Mouse (Mus musculus) splenic B cell, adult 2 months (primary cell): ENCODE data around the gene Gm15217.

Experiments used
- DNase-seq: peaks from one replicate; pipeline ENCODE4 v3.0.0-alpha.2; 2011; ENCODE audit warnings: low read depth, low spot score
- H3K27me3 ChIP-seq: 2 replicates; pipeline ENCODE4 v1.6.1; 2012; ENCODE audit warnings: mild to moderate bottlenecking, low read length, moderate library complexity, mixed read lengths; ENCODE audit not compliant: control insufficient read depth, poor library complexity, insufficient read depth, severe bottlenecking
- H3K36me3 ChIP-seq: 2 replicates; pipeline ENCODE4 v1.6.1; 2012; ENCODE audit warnings: mild to moderate bottlenecking, low read length, moderate library complexity, mixed read lengths; ENCODE audit not compliant: control insufficient read depth, poor library complexity, insufficient read depth, severe bottlenecking

Gene Gm15217

DNA sequence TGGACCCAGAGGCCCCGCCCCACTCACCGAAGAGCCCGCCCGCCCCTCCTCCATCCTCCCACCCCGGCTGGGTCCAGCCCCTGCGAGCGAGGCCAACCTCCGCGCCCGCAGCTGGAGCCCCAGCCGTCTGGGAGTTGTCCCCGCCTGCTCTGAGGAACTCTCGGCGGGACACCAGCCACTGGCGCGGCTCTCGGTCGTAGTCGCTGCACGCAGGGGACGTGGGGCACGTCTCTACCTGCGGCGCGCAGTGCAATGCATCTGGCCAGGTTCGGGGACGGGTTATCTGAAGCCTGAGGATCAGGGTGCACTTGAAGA lies 8.1 kb downstream of the Gm15217 start:
- no peaks in the 10 kb centered on the region; the same call in 1 of the 2 replicates for H3K27me3 ChIP-seq
- no peaks in the 10 kb centered on the region for H3K36me3 ChIP-seq
- no peak for DNase-seq

DNA sequence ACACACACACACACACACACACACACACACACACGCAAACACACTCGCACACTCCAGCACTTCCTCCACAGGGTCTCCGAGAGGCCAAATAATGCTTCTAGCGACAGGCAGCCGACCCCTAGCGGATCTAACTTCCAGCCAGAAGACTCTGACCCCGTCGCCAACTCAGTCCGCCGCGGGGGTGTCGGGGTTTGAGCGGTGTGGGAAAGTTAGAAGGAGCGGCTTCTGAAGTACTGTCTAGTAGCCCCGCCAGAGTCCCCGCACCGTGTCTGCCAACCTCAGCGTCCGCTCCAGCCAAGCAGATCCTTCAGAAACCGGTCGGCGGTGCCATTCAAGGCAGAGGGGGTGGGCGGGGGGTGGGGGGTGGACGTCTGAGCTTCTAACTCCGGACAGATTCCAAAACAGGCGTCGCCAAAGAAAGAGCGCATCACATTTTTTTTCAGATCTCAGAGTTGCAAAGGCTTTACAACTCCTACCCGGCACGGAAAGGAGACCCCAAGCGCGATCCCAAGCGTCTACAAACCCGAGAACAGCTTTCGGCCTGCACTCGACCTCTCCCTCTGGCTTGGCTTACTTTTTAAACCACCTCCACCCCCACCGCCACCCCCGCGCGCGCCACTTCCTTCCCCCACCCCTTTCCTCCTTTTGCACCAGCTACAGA lies 8.7 kb downstream of the Gm15217 start:
- Histone ChIP-seq H3K36me3 (no peaks in the 10 kb centered on the region), H3K27me3 (no peaks in the 10 kb centered on the region; the same call in 1 of the 2 replicates)
- DNase-seq, result no peak

DNA sequence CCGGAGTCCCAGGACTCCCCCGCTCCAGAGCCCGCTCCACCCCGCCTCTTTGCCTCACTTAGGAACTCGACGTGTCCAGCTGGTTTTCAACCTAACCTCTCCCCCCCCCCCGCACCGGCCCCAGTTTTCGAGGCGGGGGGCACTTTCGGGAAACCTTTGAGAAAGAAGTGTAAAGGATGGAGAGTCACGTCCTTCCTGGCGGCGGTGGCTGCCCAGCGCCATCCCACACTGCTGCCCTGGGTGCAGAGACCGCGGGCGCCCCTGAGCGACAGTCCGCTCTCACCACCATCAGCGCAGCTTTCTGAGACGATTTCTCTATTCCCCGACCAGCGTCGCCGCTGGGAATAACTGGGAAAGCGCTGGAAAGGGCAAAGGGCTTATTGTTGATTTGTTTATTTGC lies 9.4 kb downstream of the Gm15217 start:
- Histone ChIP-seq H3K27me3 (no peaks in the 10 kb centered on the region; the same call in 1 of the 2 replicates), H3K36me3 (no peaks in the 10 kb centered on the region)
- no peak for DNase-seq

DNA sequence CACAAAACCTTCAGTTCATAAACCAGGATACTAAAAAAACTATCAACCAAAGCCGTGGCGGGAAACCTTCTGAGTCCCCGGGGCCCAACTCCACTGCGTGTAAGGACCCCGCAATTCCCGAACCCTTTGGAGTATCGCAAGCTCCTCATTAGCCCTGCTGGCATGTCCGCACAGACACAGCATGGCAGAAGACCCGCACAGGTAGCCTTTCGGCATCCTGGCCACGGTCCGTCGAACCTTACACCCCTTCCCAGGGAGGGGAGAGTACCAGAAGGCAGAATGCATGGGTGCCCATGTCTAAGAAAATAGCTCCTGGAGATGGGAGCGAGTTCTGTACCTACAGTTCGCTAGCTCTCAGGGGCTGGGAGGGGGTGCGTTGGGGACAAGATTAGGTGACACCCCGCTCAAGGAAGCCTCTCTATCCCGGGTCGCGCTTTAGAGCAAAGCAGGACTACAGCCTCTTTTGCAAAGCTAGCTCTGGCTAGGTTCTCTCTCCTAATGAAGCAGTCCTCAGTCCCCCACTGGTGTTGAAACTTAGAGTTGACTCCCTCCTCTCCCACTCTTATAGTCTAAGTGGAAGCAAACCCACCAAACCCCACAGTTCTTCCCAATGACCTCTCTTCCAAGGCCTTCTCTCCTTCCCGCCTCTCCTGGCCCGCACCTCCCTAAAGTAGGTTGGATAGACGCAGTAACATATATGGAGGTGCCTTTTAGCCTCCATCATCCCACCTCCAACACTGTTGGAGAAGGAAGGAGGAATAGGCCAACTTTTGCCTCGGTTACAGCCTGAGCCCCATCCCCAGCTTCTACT lies 10.4 kb downstream of the Gm15217 start:
- Histone ChIP-seq H3K36me3 (no peaks in the 10 kb centered on the region), H3K27me3 (no peaks in the 10 kb centered on the region; the same call in 1 of the 2 replicates)
- DNase-seq, result no peak

DNA sequence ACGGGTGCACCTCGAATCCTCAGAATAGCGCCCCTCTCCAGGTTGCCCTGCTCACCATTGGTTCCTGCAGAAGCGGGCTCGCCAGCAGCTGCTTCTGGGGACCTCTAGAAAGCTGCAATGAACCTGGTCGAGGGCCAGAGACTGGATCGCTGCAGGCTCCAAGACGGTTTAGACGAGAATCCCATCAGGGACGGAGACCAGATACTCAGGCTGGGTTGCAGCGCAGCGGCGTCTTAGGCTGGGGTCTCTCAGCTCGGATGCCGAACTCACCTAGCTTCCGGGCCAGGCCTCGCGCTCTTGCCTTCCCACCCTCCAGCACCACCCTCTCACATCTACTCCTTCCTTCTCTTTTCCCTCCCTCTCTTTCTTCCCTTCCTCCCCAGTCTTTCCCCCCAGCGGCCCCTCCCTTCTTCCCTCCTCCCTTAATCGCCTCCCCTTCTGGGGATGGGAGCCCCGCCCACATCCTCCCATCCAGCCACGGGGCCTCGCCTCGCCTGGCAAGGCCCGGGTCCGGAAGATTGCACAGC lies 11.1 kb downstream of the Gm15217 start, which contains the start of gene Bmp4:
Gene Bmp4 (minus strand): TSS at position 421 of the 527 bp plus-strand sequence.
- H3K36me3 ChIP-seq, result no peaks in the 10 kb centered on the region
- no peak for DNase-seq
- H3K27me3 ChIP-seq, result no peaks in the 10 kb centered on the region; the same call in 1 of the 2 replicates

DNA sequence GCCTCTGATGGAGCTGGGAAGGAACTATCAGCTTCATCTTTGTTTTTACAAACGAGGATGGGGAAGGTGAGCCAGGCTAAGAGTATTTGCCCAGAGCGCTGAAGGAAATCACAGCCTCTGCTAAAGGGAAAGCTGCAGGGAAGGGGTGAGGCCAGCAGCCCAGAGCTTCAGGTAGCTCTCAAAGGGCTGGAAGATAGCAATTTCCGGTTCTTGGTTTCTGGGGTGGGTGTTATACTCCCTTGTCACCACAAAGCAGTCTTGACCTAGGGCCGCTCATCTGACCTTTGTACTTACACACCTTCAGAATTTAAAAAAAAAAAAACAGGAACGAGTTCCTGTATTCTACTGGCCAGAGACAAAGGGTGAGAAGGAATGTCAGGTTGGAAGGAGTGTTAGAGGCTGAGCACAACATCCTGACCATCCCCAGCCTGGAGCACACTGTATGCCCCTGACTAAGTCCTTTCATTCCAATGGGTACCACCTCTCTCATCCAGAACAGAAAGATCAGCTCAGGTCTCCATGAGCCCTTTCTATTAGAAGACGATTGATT lies 12.5 kb downstream of the Gm15217 start:
- no peak for DNase-seq
- H3K27me3 ChIP-seq, result no peaks in the 10 kb centered on the region; the same call in 1 of the 2 replicates
- no peaks in the 10 kb centered on the region for H3K36me3 ChIP-seq

DNA sequence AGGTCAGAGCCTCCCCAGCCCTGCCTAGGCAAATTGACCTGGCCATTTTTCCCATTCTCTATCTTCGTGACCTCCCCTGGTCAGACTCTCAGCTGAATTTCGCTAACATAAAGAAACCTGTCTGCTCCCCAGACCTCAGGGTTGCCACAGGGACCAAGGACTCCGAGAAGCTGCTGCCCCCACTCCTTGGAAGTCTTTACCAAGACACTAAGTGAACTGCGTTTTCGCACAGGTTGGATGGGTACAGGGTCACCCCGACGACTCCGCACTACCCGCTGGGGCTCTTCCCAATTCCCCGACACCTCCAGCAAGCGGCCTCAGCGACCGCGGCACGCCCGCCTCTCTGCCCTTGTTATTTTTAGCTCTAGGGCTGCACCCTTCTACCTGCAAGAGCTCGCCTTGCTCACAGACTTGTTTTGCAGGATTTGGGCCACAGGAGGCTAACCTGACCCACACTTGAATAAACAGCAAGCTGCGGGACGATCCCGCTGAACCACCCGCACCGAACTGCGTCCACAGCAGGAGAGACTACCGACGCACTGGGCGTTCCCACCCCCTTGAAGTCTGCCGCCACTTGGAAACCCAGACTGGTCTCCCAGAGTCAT lies 19.0 kb downstream of the Gm15217 start:
- Histone ChIP-seq H3K36me3 (no peaks in the 10 kb centered on the region), H3K27me3 (no peaks in the 10 kb centered on the region; the same call in 1 of the 2 replicates)
- DNase-seq, result no peak

DNA sequence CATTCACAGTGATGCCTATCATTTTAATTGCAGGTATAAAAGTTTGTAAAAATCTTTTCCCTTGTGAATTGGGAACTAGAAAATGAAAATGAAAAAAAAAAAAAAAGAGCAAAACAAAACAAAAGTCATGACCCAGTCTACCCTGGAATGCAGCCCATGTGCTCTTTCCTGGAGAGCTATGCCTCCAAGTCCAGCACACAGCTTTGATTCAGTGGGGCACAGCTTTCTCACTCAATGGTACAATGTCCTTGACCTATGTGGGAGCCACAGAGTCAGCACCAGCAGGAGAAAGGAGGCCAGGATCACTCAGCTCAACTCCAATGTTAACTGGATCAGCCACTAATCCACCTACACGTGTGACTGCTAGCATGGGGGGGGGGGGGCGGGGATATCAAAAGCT lies 20.7 kb downstream of the Gm15217 start:
- no peaks in the 10 kb centered on the region; the same call in 1 of the 2 replicates for H3K27me3 ChIP-seq
- H3K36me3 ChIP-seq, result no peaks in the 10 kb centered on the region
- no peak for DNase-seq

DNA sequence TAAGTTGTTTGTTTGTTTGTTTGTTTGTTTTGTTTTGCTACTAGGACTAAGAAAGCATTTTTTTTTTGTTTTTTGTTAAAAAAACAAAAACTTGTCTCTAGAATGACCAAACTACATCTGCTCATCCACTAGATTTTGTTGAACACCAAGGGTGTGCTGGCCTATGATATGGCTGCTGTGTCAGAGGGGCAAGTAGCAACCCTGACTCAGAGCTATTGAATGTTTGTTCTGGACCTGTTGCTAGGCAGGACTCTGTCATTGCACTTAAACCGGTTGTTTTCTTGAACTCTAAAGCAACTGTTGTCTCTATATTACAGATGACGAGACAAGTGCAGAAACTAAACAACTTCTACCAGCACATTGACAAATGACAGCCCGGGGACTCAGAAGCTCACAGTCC lies 29.1 kb downstream of the Gm15217 start:
- DNase-seq, result no peak

DNA sequence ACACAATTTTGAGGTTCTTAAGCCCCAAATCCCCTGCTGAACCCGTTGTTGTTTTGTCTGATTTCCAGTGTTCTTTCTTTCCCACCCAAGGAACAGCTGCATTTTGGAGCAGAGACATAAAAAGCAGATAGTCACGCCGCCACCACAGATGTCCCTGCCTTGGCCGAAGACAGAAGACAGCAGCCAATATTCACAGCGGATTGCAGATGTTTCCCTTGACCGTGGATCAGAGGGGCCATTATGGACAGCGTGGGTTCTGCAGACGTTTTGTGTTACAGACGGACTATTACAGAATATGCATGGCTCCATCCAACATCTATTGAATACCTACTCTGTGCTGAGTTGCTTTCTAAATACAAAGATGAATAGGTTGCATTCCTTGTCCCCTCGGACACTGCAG lies 29.8 kb downstream of the Gm15217 start:
- H3K27me3 ChIP-seq, result no peaks in the 10 kb centered on the region
- DNase-seq, result no peak

More for the DNA sequence above, 29.1 kb downstream of the Gm15217 start:
- no peaks in the 10 kb centered on the region for H3K36me3 ChIP-seq
- H3K27me3 ChIP-seq, result no peaks in the 10 kb centered on the region

DNA sequence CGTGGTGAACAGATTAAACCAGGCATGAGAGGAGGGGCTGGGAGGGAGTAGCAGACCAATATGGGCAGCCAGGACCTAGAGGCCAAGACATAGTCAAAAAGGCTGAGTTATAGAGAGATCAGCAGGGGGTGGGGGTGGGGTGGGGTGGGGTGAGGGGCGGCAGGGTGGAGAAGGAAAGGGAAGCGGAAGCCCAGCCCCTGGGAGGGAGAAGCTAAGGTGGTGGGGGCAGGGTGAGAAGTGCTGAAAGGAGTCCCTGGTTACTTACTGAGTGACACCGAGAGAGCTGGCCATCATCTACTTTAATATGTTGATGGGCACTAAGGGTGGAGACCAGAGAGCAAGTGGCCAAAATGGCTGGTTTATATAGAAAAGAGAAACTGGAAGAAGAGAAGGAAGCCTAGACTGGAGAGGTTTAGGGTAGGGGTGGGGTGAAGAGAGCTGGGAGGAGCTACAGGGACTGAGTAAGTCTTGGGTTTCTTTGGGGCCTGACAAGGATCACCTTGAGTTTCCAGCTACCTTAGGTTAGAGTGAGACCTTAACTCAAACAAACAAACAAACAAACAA lies 31.4 kb downstream of the Gm15217 start:
- Histone ChIP-seq H3K36me3 (no peaks in the 10 kb centered on the region), H3K27me3 (no peaks in the 10 kb centered on the region)
- DNase-seq, result no peak

More for the DNA sequence above, 29.8 kb downstream of the Gm15217 start:
- H3K36me3 ChIP-seq, result no peaks in the 10 kb centered on the region

DNA sequence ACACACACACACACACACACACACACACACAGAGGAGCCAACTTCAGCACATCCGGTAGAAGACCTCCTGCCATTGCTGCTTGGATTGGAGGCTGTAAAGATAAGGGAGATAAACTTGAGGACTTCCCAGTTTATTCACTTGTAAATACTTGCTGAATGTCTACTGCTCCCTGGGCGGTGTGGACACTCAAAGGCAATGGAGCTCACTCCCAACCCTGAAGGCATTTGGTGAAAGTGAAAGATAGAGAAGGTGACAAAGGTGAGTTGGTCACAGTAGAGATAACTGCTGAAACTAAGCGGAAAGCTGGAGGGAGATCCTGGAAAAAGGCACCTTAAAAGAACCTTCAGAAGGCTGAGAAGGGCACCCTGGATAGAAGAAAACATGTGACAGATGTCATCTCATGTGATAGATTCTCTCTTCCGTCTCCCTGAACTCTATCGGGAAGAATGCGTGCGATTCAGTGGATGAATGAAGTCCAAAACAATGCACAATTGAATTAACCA lies 33.3 kb downstream of the Gm15217 start:
- H3K36me3 ChIP-seq, result no peaks in the 10 kb centered on the region
- no peak for DNase-seq

DNA sequence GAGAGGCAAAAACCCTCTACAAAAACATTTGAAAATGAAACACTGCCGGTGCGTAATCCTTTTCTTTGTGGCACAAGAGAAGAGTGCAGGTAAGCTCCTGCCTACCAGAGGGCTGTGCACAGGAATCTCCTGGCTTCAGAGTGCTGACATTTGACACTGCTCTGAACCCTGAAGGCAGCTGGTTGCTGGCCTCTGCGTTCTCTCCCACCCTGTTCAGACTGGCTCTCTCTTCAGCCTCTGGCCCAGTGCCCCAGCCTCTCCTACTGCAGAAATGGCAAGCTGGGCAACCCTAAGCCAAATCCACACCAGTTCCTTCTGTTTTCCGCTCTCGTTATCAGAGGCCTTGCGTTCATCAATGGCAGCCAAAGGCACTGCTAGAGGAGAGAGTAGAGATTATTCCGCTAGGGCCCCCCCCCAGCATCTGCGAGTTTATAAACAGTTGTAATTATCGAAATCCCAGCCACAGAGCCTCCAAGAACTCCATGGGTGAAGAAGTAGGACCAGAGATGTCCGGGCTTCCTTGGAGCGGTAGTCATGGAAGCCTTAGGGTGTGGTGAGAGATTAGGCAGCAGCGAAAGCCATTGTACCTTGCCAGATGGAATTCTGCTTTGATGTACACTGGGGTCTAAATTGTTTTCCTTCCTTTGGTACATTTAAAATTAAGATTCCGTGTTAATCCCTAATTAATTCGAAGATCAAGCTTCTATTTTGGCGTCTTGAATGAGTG lies 39.3 kb downstream of the Gm15217 start:
- no peaks in the 10 kb centered on the region for H3K36me3 ChIP-seq
- no peak for DNase-seq
- H3K27me3 ChIP-seq, result no peaks in the 10 kb centered on the region

More for the DNA sequence above, 33.3 kb downstream of the Gm15217 start:
- H3K27me3 ChIP-seq, result no peaks in the 10 kb centered on the region

DNA sequence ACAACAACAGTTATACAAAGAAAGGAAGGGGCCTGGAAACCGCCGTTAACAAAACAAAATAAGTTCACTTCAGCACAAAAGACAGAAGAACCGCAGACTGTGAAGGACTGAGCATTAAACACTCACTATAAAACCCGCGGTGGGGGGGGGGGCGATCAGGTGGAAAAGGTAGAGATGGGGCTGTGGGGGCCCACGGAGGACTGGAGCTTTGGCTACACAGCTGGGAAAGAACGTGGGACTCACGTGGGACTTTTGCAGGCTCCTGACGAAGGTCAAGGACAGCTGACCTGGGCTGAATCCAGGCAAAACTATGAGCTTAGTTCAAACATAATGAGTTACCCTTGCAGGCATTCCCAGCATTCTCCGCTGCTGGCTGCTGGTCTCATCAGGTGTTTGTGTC lies 40.1 kb downstream of the Gm15217 start:
- DNase-seq, result no peak
- Histone ChIP-seq H3K27me3 (no peaks in the 10 kb centered on the region), H3K36me3 (no peaks in the 10 kb centered on the region)
